Mouse (Mus musculus) cerebellum, postnatal 36 days (tissue): Measurements from ENCODE around the gene Tmem270.

Experiments used
- DNase-seq, 2 experiments: peaks; one replicate each; pipeline ENCODE4 v3.0.0; 2021 to 2022; ENCODE audit warnings: mixed read lengths in 2 of 2

The Tmem270 gene

DNA sequence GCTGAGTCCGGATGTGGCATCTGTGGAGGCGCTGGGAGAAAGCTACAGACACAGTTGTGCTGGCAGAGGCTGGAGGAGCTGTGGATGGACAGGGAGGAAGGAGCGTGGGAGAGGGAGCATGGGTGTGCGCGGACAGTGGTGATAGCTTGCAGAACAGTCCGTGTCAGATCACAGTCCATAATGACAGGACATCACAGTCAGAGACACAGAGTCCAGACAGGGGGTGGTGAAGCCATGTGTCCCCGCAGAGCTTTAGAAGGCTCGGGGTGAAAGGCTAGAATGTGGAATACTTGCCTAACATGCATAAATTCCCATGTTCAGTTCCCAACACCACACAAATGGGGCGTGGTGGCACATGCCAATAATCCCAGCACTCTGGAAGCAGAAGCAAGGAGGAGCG, 29.7 kb downstream of the Tmem270 start:
- DNase-seq = no peak

DNA sequence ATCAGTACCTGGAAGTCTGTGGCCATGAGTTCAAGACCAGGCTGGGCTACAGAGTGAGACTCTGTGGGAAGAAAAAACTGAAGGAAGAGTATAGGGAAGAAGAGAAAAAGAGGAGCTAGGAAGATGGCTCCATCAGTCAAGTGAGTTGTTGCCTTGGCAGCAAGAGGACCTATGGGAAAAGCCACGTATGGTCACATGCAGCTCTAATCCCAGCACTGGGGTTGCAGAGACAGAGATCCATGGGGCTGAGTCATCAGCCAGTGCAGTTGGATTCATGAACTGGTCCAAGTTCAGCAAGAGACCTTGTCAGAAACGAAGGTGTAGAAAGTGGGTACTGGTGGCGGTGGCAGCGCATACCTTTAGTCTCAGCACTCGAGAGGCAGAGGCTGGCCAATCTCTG, 31.3 kb downstream of the Tmem270 start:
- DNase-seq = no peak

DNA sequence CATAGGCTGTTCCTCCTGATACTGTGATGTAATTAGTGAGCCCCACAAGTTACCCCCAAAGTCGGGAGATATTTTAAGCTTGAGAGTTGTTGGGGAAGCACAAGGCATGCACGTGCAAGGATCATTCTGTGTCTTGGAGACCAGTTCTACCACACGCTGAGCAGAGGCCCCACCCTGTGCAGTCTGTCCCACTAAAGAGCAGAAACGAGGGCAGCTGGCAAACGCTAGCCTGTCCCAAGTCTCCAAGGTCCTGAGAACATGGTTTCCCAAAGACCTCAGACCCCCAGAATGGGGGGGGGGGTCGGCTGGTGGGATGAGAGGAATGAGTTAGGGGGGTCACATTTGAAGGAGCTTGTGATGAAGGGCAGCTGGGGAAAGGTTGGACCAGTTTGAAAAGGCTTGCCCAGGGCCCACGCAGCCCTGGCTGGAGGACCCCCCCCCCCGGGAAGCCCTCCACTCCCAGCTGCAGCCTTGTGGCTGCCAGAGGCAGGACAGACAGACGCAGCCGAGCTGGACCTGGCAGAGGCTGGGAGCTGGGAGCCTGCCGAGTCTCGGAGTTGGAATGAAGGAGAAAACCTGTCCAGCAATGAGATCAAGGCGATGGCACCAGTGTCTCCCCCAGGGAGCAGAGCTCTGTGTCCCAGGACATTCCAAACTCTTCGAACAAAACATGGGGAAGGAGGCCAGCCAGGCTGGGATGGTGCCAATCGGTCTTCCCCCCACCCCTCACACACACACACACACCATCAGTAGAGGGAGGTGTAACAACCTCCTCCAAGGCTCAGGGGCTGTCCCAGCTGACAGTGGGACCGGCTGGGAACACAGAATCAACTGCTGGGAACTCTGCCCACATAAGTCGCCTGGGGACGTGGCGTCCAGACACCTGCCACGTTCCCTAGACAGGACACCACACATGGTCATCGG, 32.3 kb downstream of the Tmem270 start:
- DNase-seq = peak; percentile 27 to 31

DNA sequence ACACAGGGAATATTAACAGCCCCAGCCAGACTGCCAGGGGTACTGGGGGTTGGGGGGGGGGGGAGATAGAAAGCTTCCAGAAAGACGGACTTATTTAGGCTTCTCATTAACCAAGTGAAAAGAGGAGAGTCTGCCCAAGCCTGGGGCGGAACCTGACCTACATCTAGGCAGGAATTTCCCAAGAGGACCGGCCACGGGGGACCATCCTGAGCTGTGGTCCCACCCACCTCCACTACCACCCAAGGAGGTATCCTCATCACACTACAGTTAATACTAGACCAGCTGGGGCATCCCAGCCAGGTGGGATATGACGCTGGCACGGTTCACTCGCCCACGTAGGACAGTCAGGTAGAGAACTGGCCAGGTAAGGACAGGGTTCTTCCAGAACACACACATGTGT, 33.5 kb downstream of the Tmem270 start:
- no peak for DNase-seq

DNA sequence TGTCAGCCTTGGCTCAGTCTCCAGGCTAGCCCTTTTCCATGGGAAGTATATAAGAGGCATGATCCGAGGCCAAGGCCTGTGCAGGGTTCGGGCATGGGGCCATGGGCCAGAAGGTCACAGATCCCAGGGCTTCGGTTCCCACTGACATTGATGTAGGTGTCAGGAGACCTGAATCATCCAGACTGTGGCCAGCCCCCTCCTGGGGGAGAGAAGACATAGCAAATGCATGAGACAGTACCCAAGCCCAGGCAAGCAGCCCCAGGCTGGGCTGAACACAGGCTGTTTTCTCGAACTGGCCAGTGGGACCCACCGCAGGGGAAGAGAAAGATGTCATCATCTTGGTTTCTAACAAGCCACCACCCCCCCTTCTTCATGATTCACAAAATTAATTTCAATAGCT, 33.9 kb downstream of the Tmem270 start:
- no peak for DNase-seq

- no peak for DNase-seq
Measured at GRCm38 (mm10) chr5:134868506-134868905, 38.0 kb downstream of the Tmem270 start.

DNA sequence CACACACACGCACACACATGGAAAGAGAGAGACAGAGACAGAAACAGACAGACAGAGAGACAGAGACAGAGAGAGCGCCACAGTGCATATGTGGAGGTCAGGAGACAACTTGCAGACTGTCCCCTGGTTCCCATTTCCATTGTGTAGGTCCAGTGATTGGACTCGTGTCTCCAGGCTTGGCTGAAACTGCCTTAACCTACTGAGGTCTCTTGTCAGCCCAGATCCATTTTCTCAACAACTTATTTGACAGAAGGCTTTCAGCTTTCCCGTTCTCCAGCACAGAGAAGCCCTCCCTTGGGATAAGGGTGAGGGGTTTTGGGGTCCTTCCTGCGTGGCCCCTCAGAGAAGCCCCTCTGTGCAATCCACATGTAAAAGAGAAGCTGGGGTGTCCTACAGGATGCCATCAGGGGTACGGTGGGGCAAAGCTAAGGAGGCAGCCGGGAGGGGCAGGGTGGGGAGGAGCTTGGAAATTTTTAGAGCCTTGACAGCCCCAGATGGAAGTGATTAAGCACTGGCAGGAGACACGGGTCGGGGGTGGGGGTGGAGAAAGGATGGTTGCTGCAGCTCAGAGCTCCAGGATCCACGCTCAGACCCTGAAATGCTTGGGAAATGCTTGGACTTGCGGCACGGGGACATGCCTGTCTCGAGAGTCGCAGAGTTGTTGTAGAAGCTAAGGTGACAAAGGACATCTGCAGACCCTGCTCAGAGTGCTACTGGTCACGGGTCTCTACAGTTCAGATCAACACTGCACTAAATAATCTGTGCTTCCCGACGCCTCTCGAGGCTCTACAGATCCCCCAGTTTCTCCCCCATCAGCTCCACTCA, 39.0 kb downstream of the Tmem270 start:
- DNase-seq = no peak

DNA sequence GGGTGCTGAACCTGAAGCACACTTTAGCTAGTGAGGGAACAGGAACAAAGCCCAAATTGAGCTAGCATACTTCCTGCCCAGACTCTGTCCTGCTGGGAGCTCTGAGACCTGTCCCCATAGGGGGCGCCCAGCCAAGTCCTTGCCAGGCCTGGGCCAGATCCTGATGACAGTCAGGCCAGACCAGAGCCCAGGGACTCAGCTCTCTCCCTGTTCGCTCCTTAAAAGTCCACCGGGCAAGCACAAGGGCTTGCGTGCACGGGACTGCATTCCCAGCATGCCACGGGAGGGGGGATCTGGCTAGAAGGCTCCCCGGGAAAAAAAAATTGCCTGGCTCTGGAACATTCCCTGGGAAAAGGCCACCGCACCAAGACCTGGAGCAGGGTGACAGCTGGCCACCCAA, 41.4 kb downstream of the Tmem270 start:
- DNase-seq = peak; percentile 45 to 62

- no peak for DNase-seq
Measured at GRCm38 (mm10) chr5:134861902-134862497, 44.5 kb downstream of the Tmem270 start.

DNA sequence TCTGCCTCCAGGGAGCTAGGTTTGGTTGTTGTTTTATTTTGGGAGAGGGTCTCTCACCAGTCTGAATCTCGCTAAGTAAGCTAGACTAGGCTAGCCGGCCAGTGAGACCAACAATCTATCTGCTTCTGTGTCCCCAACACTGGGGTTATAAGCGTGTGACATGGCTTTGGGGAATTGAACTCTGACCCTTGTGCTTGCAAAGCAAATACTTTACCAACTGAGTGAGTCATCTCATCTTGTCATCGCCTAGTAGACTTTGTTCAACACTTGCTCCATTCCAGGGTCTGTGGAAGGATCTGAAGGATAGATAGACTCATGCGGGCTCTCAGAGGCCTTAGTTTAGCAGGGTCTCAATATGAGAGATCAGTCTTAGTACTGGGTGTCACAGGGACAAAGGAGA, 47.3 kb downstream of the Tmem270 start:
- DNase-seq = no peak

- no peak for DNase-seq
Measured at GRCm38 (mm10) chr5:134858378-134858777, 48.2 kb downstream of the Tmem270 start.

- no peak for DNase-seq
Measured at GRCm38 (mm10) chr5:134852873-134853272, 53.7 kb downstream of the Tmem270 start.
